In genomic region chr10:61325782-61326328, GRCm38 (mm10) we compare ENCODE assay signal across 20 mouse cellular contexts. TPM values are rescaled to one million over a fixed set of nuclear protein-coding genes. Genes with fewer than 3 reads are reported as not detected.
A peak's percentile ranks its signal among the peaks of the same experiment; 100 is the strongest.
DNase-seq lines count a peak whose midpoint lies in the region; ATAC-seq and TF ChIP-seq lines count a peak whose summit lies in the region.
"Had no signal": no experiment of that assay in that cellular context is flagged by ENCODE, and none has a peak within 500 bp of the region (broad histone marks: within the 10 kb centered on the region; RNA-seq: fewer than 3 reads in every experiment).

No protein-coding gene starts in this region.

- H3K27ac ChIP-seq in kidney, embryonic 15.5 days: peak overlapping the region; percentile 68; the same call in 1 of the 2 replicates
- peak overlapping the region; percentile 62; the same call in 1 of the 2 replicates for H3K27ac ChIP-seq in ES-Bruce4 (ENCODE audit: insufficient read depth, low read length)
- no peak overlapping the region for H3K27ac ChIP-seq in embryonic facial prominence, embryonic 14.5 days (replicated peaks; ENCODE audit: low read depth, low read length)
- H3K27ac ChIP-seq: embryonic facial prominence, embryonic 13.5 days; hindbrain, embryonic 13.5 days; midbrain, embryonic 12.5 days had no signal

- H3K36me3 ChIP-seq in kidney, embryonic 15.5 days: peaks cover 27% of the 10 kb centered on the region
- H3K36me3 ChIP-seq in ES-Bruce4 (ENCODE audit: control insufficient read depth, insufficient read depth, low read length, poor library complexity, severe bottlenecking): peaks cover 12% of the 10 kb centered on the region; the same call in 1 of the 2 replicates
- peaks cover 13% of the 10 kb centered on the region; the same call in 1 of the 2 replicates for H3K36me3 ChIP-seq in embryonic facial prominence, embryonic 14.5 days (ENCODE audit: control insufficient read depth, insufficient read depth, low read length)
- H3K36me3 ChIP-seq: midbrain, embryonic 12.5 days had no signal

- no peak overlapping the region for H3K9ac ChIP-seq in kidney, embryonic 15.5 days
- no peak overlapping the region for H3K9ac ChIP-seq in ES-Bruce4 (ENCODE audit: low read depth, poor library complexity, severe bottlenecking)
- no peak overlapping the region for H3K9ac ChIP-seq in embryonic facial prominence, embryonic 14.5 days (ENCODE audit: low read depth, low read length)
- H3K9ac ChIP-seq: embryonic facial prominence, embryonic 13.5 days; hindbrain, embryonic 13.5 days; liver, postnatal 0 days; midbrain, embryonic 12.5 days had no signal

- H3K9me3 ChIP-seq in kidney, embryonic 15.5 days (replicated peaks): no peaks in the 10 kb centered on the region
- no peaks in the 10 kb centered on the region for H3K9me3 ChIP-seq in ES-Bruce4 (replicated peaks; ENCODE audit: control insufficient read depth, insufficient read depth, low read length, poor library complexity, severe bottlenecking)
- no peaks in the 10 kb centered on the region for H3K9me3 ChIP-seq in embryonic facial prominence, embryonic 14.5 days (ENCODE audit: control insufficient read depth, low read length)
- H3K9me3 ChIP-seq: embryonic facial prominence, embryonic 13.5 days; midbrain, embryonic 12.5 days had no signal

- peaks cover 14% of the 10 kb centered on the region for H3K4me1 ChIP-seq in kidney, embryonic 15.5 days
- no peaks in the 10 kb centered on the region for H3K4me1 ChIP-seq in ES-Bruce4 (ENCODE audit: control insufficient read depth, insufficient read depth, low read length)
- H3K4me1 ChIP-seq in embryonic facial prominence, embryonic 14.5 days (ENCODE audit: control insufficient read depth, insufficient read depth, low read length): 0 out of 2 replicates have a peak, but pooled peaks cover 5% of the 10 kb centered on the region

- TF ChIP-seq POLR2A in ES-Bruce4 (IDR thresholded peaks at IDR 0.05; ENCODE audit: insufficient read depth, low read length): no peak

- no peak overlapping the region for H3K4me3 ChIP-seq in kidney, embryonic 15.5 days (replicated peaks)
- H3K4me3 ChIP-seq in ES-Bruce4 (ENCODE audit: low read depth, low read length): no peak overlapping the region
- H3K4me3 ChIP-seq in embryonic facial prominence, embryonic 14.5 days (ENCODE audit: low read depth, low read length): no peak overlapping the region
- H3K4me3 ChIP-seq: embryonic facial prominence, embryonic 13.5 days; hindbrain, embryonic 13.5 days; midbrain, embryonic 12.5 days had no signal

- TF ChIP-seq EP300 in ES-Bruce4 (IDR thresholded peaks at IDR 0.05; ENCODE audit: insufficient read depth, low read depth, low read length): 0 out of 2 replicates have a peak, but pooled peaks have one; percentile 7

- TF ChIP-seq CTCF in ES-Bruce4 (IDR thresholded peaks at IDR 0.05; ENCODE audit: low read depth, low read length): no peak

- 51% methylated on average over 9 of the region's 9 CpGs for WGBS in kidney, embryonic 15.5 days
- WGBS in embryonic facial prominence, embryonic 14.5 days: 32% methylated on average over 9 of the region's 9 CpGs

- H3K27me3 ChIP-seq in kidney, embryonic 15.5 days: no peaks in the 10 kb centered on the region
- H3K27me3 ChIP-seq in ES-Bruce4 (ENCODE audit: control insufficient read depth, insufficient read depth, low read length, poor library complexity, severe bottlenecking): no peaks in the 10 kb centered on the region
- H3K27me3 ChIP-seq in embryonic facial prominence, embryonic 14.5 days (replicated peaks; ENCODE audit: control insufficient read depth, insufficient read depth, low read length): no peaks in the 10 kb centered on the region
- H3K27me3 ChIP-seq: embryonic facial prominence, embryonic 13.5 days; hindbrain, embryonic 13.5 days; midbrain, embryonic 12.5 days had no signal

- ATAC-seq in kidney, embryonic 15.5 days (replicated peaks; ENCODE audit: low FRiP score): peak; percentile 75; the same call in 1 of the 2 replicates
- peak; percentile 81 for ATAC-seq in embryonic facial prominence, embryonic 14.5 days (ENCODE audit: low read depth)
- ATAC-seq: forebrain, embryonic 16.5 days; liver, postnatal 0 days had no signal

- peak; percentile 33 for DNase-seq in embryo, embryonic 10 days (ENCODE audit: low spot score)
- no peak for DNase-seq in embryo, embryonic 9.5 days (ENCODE audit: extremely low spot score)
- no peak for DNase-seq in kidney, postnatal 10 days
- peak; percentile 44 for DNase-seq in embryonic facial prominence, embryonic 14.5 days (ENCODE audit: low spot score)
- DNase-seq in adrenal gland, adult 18-20 months (ENCODE audit: low spot score in 2 of 2): no peak
- no peak for DNase-seq in cerebellum, postnatal 10 days
- DNase-seq: cerebellum, adult 9-10 months; gastrocnemius, postnatal 14 days; kidney, adult 8-10 months; liver, postnatal 0 days; thymus, adult 2 months had no signal

- no peak overlapping the region for H3K4me2 ChIP-seq in kidney, embryonic 15.5 days
- no peak overlapping the region for H3K4me2 ChIP-seq in embryonic facial prominence, embryonic 14.5 days (ENCODE audit: low read depth, low read length)
- H3K4me2 ChIP-seq: embryonic facial prominence, embryonic 13.5 days; hindbrain, embryonic 13.5 days; midbrain, embryonic 12.5 days had no signal

RNA-seq across cellular contexts. Expression of gene Prf1, which starts 28.2 kb away (rescaled TPM):
- not detected in 2 replicates for polyA plus RNA-seq in kidney, embryonic 15.5 days (2015; fragmentation: Nextera tagmentation; extraction: Ambion mirVana)
- not detected in 2 replicates for polyA plus RNA-seq in ES-Bruce4 (2011; ENCODE audit: insufficient read depth, insufficient read length, low read depth, missing spikeins)
- 0.14 TPM in 1 of 2 replicates, not detected in the other for polyA plus RNA-seq in embryonic facial prominence, embryonic 14.5 days (2014; fragmentation: Nextera tagmentation; extraction: Ambion mirVana)
- total RNA-seq in adrenal gland, adult 18-20 months (2021): under 1 TPM; 0.30 to 0.67 TPM
- total RNA-seq: gastrocnemius, postnatal 14 days; left cerebral cortex, postnatal 25 days; MEL had no signal
- polyA plus RNA-seq: embryonic facial prominence, embryonic 13.5 days; forebrain, embryonic 16.5 days; midbrain, embryonic 12.5 days; neural tube, embryonic 14.5 days had no signal

RNA-seq across cellular contexts. Expression of gene Adamts14, which starts 52.6 kb away (rescaled TPM):
- polyA plus RNA-seq in kidney, embryonic 15.5 days (2015; fragmentation: Nextera tagmentation; extraction: Ambion mirVana): 1.3 and 1.9 TPM in 2 replicates
- polyA plus RNA-seq in ES-Bruce4 (2011; ENCODE audit: insufficient read depth, insufficient read length, low read depth, missing spikeins): 3.7 and 4.2 TPM in 2 replicates
- 7.2 and 7.3 TPM in 2 replicates for polyA plus RNA-seq in embryonic facial prominence, embryonic 14.5 days (2014; fragmentation: Nextera tagmentation; extraction: Ambion mirVana)
- 1 to 10 TPM; 1.9 to 2.3 TPM for total RNA-seq in adrenal gland, adult 18-20 months (2021)
- total RNA-seq: MEL had no signal

RNA-seq across cellular contexts. Expression of gene Pald1, which starts 57.5 kb away (rescaled TPM):
- polyA plus RNA-seq in kidney, embryonic 15.5 days (2015; fragmentation: Nextera tagmentation; extraction: Ambion mirVana): 33.5 and 37.3 TPM in 2 replicates
- polyA plus RNA-seq in ES-Bruce4 (2011; ENCODE audit: insufficient read depth, insufficient read length, low read depth, missing spikeins): 35.8 and 36.0 TPM in 2 replicates
- 20.7 and 21.1 TPM in 2 replicates for polyA plus RNA-seq in embryonic facial prominence, embryonic 14.5 days (2014; fragmentation: Nextera tagmentation; extraction: Ambion mirVana)
- total RNA-seq in adrenal gland, adult 18-20 months (2021): 10 to 100 TPM; 17.3 to 31.1 TPM

Comparison
In these comparisons a context has a peak if more than half of its experiments do, and no peak if none do; other contexts are left out.
1. DNase-seq: peak in embryo, embryonic 10 days (single experiment) and embryonic facial prominence, embryonic 14.5 days (single experiment); none in embryo, embryonic 9.5 days (single experiment), kidney, postnatal 10 days (single experiment), adrenal gland, adult 18-20 months (0 of 2) and cerebellum, postnatal 10 days (0 of 2).